Mouse (Mus musculus) liver, embryonic 15.5 days (tissue): ENCODE measurements around the gene Rcsd1. TPM values are rescaled to one million over a fixed set of nuclear protein-coding genes. Genes with fewer than 3 reads are reported as not detected.
A peak's percentile ranks its signal among the peaks of the same experiment; 100 is the strongest.

Experiments used
- ATAC-seq: fragments of 200-750 bp; cut with Nextera tagmentation; 2 replicates; pipeline ENCODE4 v1.8.0; 2017; ENCODE audit warnings: moderate number of reproducible peaks, mild to moderate bottlenecking, moderate library complexity; ENCODE audit not compliant: insufficient read depth
- H3K27ac ChIP-seq: fragments of 300-500 bp; sonication (generic); replicated peaks from 2 replicates; pipeline ENCODE4 v1.5.1; 2015; ENCODE audit warnings: mild to moderate bottlenecking, inconsistent platforms
- H3K27me3 ChIP-seq: fragments of 300-500 bp; sonication (generic); 2 replicates; pipeline ENCODE4 v1.6.1; 2015; ENCODE audit warnings: mild to moderate bottlenecking, inconsistent platforms
- H3K36me3 ChIP-seq: fragments of 300-500 bp; sonication (generic); replicated peaks from 2 replicates; pipeline ENCODE4 v1.6.1; 2015; ENCODE audit warnings: moderate library complexity, mild to moderate bottlenecking, inconsistent platforms
- H3K4me1 ChIP-seq: fragments of 300-500 bp; sonication (generic); replicated peaks from 2 replicates; pipeline ENCODE4 v1.6.1; 2015; ENCODE audit warnings: inconsistent platforms
- H3K4me2 ChIP-seq: fragments of 300-500 bp; sonication (generic); 2 replicates; pipeline ENCODE4 v1.6.1; 2015; ENCODE audit warnings: moderate library complexity, mild to moderate bottlenecking, inconsistent platforms
- H3K4me3 ChIP-seq: fragments of 300-500 bp; sonication (generic); replicated peaks from 2 replicates; pipeline ENCODE4 v1.5.1; 2015; ENCODE audit warnings: mild to moderate bottlenecking, inconsistent platforms
- H3K9ac ChIP-seq: fragments of 300-500 bp; sonication (generic); 2 replicates; pipeline ENCODE4 v1.6.1; 2015; ENCODE audit warnings: moderate library complexity, mild to moderate bottlenecking, inconsistent platforms
- H3K9me3 ChIP-seq: fragments of 300-500 bp; sonication (generic); replicated peaks from 2 replicates; pipeline ENCODE4 v1.6.1; 2016; ENCODE audit warnings: inconsistent platforms
- WGBS: fragments of 180-500 bp; shearing (Covaris S2); methylation state at CpG from one replicate; pipeline ENCODE4 v1.1.7; 2015; ENCODE audit warnings: mixed read lengths; ENCODE audit not compliant: insufficient replicate concordance; 5-methylcytosine and 5-hydroxymethylcytosine counted together
- polyA plus RNA-seq: library from polyadenylated mRNA; unstranded; fragments of >200 nt; fragmentation: Nextera tagmentation; extraction: Ambion mirVana; gene quantifications from 2 replicates; pipeline ENCODE4 v1.2.1, GENCODE M21; 2015

Gene Rcsd1
- polyA plus RNA-seq, 1 experiment from 2014 or later: 11.5 TPM

DNA sequence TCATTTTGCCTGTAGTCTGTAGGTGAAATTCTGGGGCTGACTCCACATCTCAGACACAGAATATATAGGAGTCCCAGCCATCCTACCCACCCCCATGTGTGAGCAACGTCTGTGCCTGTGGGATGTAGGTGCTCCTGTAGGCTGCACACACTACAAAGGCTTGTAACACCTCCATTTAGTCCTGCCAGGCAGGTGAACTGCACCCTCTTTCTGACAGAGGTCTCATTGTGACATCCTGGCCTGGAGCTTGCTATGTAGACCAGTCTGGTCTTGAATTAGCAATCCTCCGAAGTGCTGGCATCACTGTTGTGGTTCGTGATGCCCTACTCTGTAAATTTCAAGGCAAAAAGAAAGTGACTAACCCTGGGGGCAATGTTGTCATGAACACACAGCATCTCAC lies 48.4 kb downstream of the Rcsd1 start:
- Histone ChIP-seq H3K9ac (no peak overlapping the region), H3K4me2 (no peak overlapping the region), H3K9me3 (no peaks in the 10 kb centered on the region), H3K36me3 (peaks cover 7% of the 10 kb centered on the region; the same call in 1 of the 2 replicates), H3K27me3 (no peaks in the 10 kb centered on the region), H3K4me1 (no peaks in the 10 kb centered on the region), H3K4me3 (no peak overlapping the region), H3K27ac (no peak overlapping the region)
- 39% methylated on average over 3 of the region's 3 CpGs for WGBS
- no peak for ATAC-seq

DNA sequence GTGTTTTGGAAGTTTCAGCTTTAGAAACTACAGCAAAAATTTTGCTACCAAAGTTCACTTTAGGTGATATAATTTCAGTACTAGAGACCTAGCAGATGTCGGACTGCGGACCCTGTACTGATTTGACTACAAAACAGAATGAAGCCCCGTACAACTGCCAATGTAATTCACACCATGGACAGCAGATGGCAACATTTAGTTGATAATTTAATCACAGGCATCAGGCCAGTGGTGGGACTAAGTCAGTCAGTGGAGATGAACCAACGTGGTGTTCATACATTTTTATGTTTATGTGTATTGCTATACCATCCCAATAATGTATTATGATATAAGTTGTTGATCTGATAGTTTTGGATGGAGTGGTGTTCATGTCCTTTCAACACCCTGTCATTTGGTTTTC lies 48.8 kb downstream of the Rcsd1 start:
- H3K27ac ChIP-seq: no peak overlapping the region
- 27% methylated on average over 4 of the region's 4 CpGs for WGBS
- H3K4me1 ChIP-seq: no peaks in the 10 kb centered on the region
- no peak overlapping the region for H3K9ac ChIP-seq
- no peak for ATAC-seq
- no peak overlapping the region for H3K4me3 ChIP-seq
- no peak overlapping the region for H3K4me2 ChIP-seq
- no peaks in the 10 kb centered on the region for H3K27me3 ChIP-seq
- no peaks in the 10 kb centered on the region for H3K9me3 ChIP-seq
- H3K36me3 ChIP-seq: peaks cover 7% of the 10 kb centered on the region; the same call in 1 of the 2 replicates

DNA sequence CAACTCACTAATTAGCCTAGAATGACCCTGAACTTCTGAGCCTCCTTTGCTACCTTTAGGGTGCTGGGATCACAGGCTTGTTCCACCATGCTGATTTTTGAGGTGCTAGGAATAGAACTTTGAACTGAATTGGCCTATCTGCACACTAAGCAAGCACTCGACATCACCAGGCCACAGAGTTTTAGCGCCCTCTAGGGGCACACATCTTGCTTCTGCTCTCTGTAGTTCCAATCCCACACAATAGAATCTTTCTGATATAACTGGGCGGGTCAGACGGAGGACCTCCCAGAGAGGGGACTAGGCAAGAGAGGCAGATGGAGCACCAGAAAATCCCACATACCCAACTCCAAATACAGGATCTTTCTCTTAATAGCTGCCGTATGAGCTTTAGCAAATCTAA lies 51.0 kb downstream of the Rcsd1 start:
- Histone ChIP-seq H3K4me2 (no peak overlapping the region), H3K27me3 (no peaks in the 10 kb centered on the region), H3K4me1 (no peaks in the 10 kb centered on the region), H3K9ac (no peak overlapping the region), H3K9me3 (no peaks in the 10 kb centered on the region), H3K27ac (no peak overlapping the region), H3K36me3 (peaks cover 7% of the 10 kb centered on the region; the same call in 1 of the 2 replicates), H3K4me3 (no peak overlapping the region)
- WGBS: 31% methylated on average over 5 of the region's 5 CpGs
- peak; percentile 43; the same call in 1 of the 2 replicates for ATAC-seq

DNA sequence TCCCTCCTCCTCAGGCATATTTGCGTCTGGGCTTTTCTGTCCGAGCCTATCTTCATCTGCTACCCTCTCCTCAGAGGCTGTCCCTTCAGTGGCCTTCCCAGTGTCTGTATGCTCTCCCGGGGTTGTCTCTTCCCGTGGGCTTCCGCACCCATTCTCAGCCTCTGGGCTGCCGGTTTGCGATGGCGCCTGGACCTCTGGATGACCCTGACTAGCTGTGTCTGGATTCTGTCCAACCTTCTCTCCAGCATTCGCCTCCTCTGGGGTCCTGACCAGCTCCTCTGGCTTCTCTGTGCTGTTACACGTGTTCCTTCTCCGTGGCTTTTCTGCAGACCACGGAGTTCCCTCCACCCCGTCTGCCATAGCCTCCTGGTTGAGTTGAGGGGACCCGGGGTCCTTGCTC lies 54.1 kb downstream of the Rcsd1 start:
- peaks cover 13% of the 10 kb centered on the region; the same call in 1 of the 2 replicates for H3K4me1 ChIP-seq
- ATAC-seq: 0 out of 2 replicates have a peak, but pooled peaks have one; percentile 13
- no peak overlapping the region for H3K4me2 ChIP-seq
- WGBS: 72% methylated on average over 14 of the region's 14 CpGs
- H3K27ac ChIP-seq: no peak overlapping the region
- H3K9ac ChIP-seq: no peak overlapping the region
- H3K9me3 ChIP-seq: no peaks in the 10 kb centered on the region
- no peaks in the 10 kb centered on the region for H3K27me3 ChIP-seq
- H3K4me3 ChIP-seq: no peak overlapping the region
- H3K36me3 ChIP-seq: peaks cover 7% of the 10 kb centered on the region; the same call in 1 of the 2 replicates

DNA sequence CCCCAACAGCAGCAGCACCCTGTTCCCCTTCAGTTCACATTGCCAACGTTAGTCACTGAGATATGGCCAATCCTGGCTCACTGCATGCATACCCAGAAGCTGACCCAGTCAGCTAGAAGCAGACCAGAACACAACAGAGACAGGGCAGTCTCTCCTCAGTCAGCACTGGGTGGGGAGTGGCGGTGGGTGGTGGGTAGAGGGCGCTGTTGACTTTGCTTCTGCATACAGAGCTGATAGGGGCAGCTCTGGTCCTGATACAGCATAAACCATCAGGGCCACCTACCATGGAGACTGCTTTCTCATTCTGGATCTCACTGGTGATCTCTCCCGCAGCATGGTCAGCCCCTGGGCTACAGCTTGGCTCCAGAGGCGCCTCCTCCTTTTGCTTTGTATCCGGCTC lies 54.5 kb downstream of the Rcsd1 start:
- no peaks in the 10 kb centered on the region for H3K27me3 ChIP-seq
- 0 out of 2 replicates have a peak, but pooled peaks have one; percentile 35 for ATAC-seq

DNA sequence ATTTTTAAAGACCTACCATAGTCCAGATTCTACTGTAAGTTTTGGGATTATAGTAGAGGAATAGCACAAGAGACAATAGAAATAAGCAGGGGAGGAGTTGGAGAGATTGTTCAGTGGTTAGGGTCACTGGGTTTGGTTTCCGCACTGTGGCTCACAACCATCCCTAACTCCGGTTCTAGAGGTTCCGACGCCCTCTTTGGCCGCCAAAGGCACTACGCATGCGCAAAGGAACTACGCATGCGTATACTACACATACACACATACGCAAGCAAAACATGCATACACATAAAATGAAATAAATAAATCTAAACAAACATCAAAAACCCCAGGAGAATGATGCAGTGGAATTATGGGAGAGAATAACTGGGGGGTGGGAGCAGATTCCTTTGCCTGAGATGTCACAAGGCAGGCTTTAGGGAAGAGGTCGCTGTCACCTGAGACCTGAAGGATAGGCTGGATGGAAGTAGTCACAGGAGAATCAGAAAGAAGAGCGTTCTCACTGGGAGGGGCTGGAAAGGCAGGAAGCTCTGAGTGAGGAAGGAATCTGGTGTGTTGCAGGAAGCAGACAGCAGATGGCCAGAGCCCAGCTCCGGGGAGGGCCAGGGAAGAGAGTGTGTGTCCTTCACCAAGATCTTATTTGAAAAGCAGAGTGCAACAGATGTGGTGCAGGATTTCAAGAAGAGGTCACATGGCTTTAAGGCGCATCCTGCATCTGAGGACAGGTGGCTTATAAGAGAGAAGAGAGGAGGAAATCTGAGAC lies 56.3 kb downstream of the Rcsd1 start:
- Histone ChIP-seq H3K4me1 (peaks cover 13% of the 10 kb centered on the region; the same call in 1 of the 2 replicates), H3K27ac (no peak overlapping the region), H3K9me3 (no peaks in the 10 kb centered on the region), H3K9ac (no peak overlapping the region), H3K4me3 (no peak overlapping the region), H3K4me2 (no peak overlapping the region), H3K27me3 (no peaks in the 10 kb centered on the region), H3K36me3 (0 out of 2 replicates have a peak, but pooled peaks cover 5% of the 10 kb centered on the region)
- 76% methylated on average over 14 of the region's 14 CpGs for WGBS
- ATAC-seq: no peak

More for the DNA sequence above, 54.5 kb downstream of the Rcsd1 start:
- H3K4me1 ChIP-seq: peaks cover 13% of the 10 kb centered on the region; the same call in 1 of the 2 replicates
- H3K4me3 ChIP-seq: no peak overlapping the region
- 56% methylated on average over 6 of the region's 6 CpGs for WGBS
- H3K4me2 ChIP-seq: no peak overlapping the region
- no peak overlapping the region for H3K9ac ChIP-seq
- no peaks in the 10 kb centered on the region for H3K9me3 ChIP-seq
- H3K27ac ChIP-seq: no peak overlapping the region
- peaks cover 7% of the 10 kb centered on the region; the same call in 1 of the 2 replicates for H3K36me3 ChIP-seq

DNA sequence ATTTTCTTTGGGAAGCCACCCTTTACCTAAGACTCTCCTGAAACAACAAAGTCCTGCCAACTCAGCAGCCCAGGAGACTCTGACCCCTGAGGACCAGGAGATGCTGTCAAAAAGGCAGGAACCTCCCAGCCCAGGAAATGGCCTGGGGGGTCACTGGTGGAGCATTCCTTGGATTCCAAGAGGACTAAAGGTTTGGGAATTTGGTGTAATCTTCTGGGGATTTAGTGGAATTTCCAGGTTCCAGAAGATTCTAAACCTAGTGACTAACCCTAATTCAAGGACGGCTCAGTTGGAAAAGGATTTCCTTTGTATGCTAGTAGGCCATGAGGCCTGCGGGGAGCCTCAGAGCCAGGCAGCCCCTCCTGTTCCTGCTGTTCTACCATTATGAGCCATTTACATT lies 57.0 kb downstream of the Rcsd1 start:
- Histone ChIP-seq H3K4me3 (no peak overlapping the region), H3K27ac (no peak overlapping the region), H3K4me2 (no peak overlapping the region), H3K9me3 (no peaks in the 10 kb centered on the region), H3K27me3 (no peaks in the 10 kb centered on the region), H3K36me3 (0 out of 2 replicates have a peak, but pooled peaks cover 2% of the 10 kb centered on the region), H3K9ac (no peak overlapping the region), H3K4me1 (peaks cover 13% of the 10 kb centered on the region; the same call in 1 of the 2 replicates)
- WGBS: 80% methylated on average over 2 of the region's 2 CpGs
- no peak for ATAC-seq

DNA sequence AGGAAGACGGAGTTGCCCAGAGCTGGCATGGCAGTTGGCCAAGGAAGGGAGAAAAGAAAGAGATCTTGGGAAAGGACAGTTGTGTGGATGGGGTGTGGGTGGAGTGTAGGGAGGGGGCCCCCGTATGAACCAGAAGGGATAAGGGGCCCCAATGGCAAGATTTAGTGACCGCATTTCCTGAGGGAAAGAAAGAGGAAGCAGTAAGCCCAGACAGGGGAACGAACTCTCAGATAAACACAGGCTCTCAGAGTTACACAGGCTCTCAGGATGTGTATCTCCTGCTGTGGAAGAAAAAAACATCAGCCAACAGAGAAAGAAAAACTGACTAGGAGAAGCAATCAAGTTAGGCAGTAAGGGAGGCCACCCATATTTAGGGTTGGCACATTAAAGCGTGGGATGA lies 58.4 kb downstream of the Rcsd1 start:
- 9% methylated on average over 5 of the region's 5 CpGs for WGBS
- Histone ChIP-seq H3K4me1 (peaks cover 13% of the 10 kb centered on the region; the same call in 1 of the 2 replicates), H3K27ac (no peak overlapping the region), H3K36me3 (no peaks in the 10 kb centered on the region), H3K4me3 (no peak overlapping the region), H3K4me2 (no peak overlapping the region), H3K27me3 (no peaks in the 10 kb centered on the region), H3K9ac (no peak overlapping the region), H3K9me3 (no peaks in the 10 kb centered on the region)
- no peak for ATAC-seq

DNA sequence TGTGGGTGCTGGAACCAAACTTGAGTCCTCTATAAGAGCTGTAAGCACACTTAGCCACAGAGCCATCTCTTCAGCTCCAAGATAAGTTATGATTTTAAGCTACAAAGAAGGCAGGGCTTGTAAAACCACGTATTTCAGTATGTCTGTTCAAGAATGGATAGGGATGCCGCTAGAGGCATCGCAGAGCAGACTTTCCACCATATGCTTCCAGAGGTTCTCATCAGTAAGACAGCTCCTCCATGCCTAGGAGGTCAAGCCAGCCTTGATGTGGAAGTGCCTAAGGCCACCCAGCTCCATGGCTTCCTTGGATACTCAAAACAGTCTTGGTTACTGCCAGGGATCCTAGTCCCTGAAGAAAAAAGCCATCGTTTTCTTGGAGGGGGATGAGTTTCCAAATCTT lies 64.5 kb downstream of the Rcsd1 start:
- 0 out of 2 replicates have a peak, but pooled peaks cover 15% of the 10 kb centered on the region for H3K27me3 ChIP-seq
- peaks cover 20% of the 10 kb centered on the region for H3K4me1 ChIP-seq
- no peak overlapping the region for H3K4me2 ChIP-seq
- no peaks in the 10 kb centered on the region for H3K9me3 ChIP-seq
- no peak overlapping the region for H3K9ac ChIP-seq
- no peak overlapping the region for H3K4me3 ChIP-seq
- ATAC-seq: no peak
- no peaks in the 10 kb centered on the region for H3K36me3 ChIP-seq
- H3K27ac ChIP-seq: no peak overlapping the region
- WGBS: 62% methylated on average over 4 of the region's 4 CpGs

DNA sequence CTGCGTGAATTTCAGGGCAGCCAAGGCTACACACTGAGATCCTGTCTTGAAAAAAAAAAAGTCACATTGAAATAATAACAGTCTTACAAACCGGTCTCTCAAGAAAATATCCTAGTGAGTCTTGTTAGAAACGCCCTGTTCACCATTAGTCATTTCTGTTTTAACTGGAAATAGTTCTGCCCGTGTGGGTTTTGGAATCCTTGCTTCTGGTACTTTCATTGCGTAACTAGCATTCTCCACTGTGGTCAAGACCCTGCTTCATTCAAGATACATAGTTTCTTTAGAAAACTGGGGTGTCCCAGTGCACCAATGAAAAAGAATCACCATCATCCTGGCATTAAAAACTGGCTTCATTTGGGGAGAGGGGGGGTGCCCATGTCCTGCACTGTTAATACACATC lies 65.8 kb downstream of the Rcsd1 start:
- Histone ChIP-seq H3K9ac (no peak overlapping the region), H3K36me3 (no peaks in the 10 kb centered on the region), H3K27ac (no peak overlapping the region), H3K4me3 (no peak overlapping the region), H3K27me3 (0 out of 2 replicates have a peak, but pooled peaks cover 15% of the 10 kb centered on the region), H3K9me3 (no peaks in the 10 kb centered on the region), H3K4me1 (peaks cover 30% of the 10 kb centered on the region), H3K4me2 (0 out of 2 replicates have a peak overlapping the region, but pooled peaks have one; percentile 93)
- no peak for ATAC-seq
- WGBS: 53% methylated on average over 5 of the region's 5 CpGs

DNA sequence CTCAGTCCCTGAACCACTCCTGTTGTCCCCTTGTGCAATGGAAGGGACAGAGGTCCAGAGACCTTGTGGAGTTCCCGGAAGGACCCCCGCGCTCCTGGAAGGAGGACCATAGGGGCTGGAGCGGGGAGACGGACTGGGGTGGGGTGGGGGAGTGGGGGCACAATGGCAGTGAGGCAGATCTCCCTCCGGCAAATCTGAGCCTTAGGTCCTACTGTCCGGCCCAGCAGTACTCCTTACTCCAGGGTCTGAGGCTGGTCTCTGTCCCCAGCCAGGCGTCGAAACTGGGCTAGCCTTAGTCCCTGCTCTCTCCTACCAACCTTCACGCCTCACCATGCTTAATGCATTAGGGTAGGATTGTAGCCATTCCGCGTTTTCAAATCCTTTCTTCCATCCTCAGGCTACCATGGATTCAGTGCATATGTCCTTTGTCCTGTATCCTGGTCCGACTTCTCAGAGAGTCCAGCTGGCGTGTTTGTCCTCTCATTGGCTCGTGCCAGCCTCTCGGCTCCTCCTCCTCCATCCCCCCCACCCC lies 66.7 kb downstream of the Rcsd1 start:
- Histone ChIP-seq H3K4me2 (peak overlapping the region; percentile 93), H3K4me1 (peaks cover 30% of the 10 kb centered on the region), H3K9ac (peak overlapping the region; percentile 79), H3K27me3 (0 out of 2 replicates have a peak, but pooled peaks cover 15% of the 10 kb centered on the region), H3K36me3 (no peaks in the 10 kb centered on the region), H3K9me3 (no peaks in the 10 kb centered on the region), H3K27ac (peak overlapping the region; percentile 60), H3K4me3 (peak overlapping the region; percentile 83)
- ATAC-seq: peak; percentile 32
- WGBS: 2% methylated on average over 16 of the region's 16 CpGs
